Mouse (Mus musculus) c-Kit-negative CD71-positive TER-119-positive erythroid progenitor cells, embryonic 14.5 days (primary cell): ENCODE measurements around the gene Mrpl51.
"Not testable (repeated sequence)": the region's sequence is repeated elsewhere in the genome, so short reads cannot be mapped to it uniquely, and the experiment has no call there.

Experiments used
- DNase-seq: peaks from one replicate; pipeline ENCODE4 v3.0.0-alpha.2; 2013; ENCODE audit warnings: low read depth, low spot score

Mrpl51 gene

DNA sequence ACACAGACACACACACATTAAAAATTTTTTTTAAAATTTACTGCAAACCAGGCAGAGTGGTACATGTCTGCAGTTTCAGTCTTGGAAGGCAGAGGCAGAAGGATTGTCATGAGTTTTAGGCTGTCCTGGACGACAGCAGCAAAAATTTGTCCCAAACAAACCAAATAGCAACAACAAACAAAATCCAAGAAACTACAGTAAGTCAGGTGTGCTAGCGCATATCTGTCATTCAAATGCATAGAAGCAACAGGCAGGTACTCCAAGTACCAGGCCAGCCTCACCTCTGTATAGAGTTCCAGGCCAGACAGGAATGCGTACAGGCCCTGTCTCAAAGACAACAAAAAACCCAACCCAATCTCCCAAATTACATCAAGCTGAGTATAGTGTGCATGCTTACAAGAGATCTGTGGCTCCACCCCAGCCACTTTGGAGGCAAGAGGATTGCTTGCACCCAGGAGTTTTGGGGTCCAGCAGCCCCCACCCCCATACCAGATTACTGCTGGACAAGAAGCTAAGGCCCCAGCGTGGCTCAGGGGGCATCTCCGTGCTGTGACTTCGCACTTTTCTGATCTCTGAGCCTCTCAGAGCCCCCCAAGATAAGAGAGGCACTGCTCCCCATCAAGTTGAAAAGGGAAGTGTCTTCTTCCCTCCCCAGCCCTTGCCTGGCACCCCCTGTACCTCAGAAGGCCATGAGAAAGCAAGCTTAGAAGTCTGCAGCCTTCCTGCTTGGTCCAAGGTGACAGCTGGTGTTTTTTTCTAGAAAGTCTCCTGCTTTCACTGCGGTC is 31.6 kb upstream of the Mrpl51 start:
- DNase-seq, result no peak

DNA sequence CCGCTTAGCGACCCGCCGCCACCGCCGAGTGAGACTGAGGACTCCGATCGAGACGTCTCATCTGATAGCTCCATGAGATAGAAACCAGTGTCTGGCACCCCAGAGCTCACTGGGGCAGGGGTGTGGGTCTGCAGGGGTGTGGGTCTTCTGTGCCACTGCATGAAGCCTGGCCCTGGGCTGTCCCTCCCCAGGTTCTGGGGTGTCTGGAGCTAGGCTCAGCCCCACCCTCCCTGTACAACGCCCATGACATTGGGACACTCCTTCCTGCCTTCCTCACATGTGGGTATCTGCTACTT is 31.1 kb upstream of the Mrpl51 start:
- DNase-seq, result no peak

DNA sequence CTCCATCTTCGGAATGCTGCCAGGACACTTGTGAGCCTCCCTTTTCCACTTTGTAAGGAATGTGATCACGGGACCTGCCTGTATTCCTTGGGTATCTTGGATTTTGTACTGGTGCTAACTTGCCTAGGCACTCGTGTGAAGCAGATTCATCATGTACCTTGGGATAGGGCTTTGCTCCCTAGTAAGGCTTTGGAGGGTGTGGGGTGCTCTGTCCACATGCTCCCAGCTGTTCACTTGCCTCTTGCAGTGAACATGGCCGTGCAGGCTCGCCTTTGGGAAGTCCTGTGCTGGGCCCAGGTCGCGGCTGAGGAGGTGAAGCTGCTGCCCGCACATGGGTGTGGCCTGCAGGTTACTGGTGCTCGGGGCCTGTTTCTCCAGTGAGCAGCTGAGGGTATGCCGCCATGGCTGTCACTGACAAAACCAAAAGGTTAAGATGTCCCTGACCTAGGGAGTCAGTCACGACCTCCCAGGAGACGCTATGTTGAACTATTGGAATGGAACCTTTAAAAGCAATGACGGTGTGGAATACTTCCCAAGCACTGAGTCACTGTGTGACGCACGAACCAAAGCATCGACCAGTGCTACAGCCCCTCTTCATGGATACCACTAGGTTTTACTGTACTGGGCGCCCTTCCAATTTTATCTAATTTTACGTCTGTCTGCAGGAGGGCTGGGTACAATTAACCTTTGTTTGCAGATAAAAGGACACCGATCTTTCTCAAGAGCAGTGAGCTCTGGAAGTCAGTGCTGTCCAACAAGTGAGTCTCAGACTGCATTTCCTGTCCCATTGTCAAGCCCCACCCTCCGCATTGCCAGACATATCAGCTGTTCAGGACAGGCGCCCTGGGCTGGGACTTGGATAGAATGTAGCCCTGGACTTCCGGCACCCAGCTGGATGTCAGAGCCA is 30.5 kb upstream of the Mrpl51 start:
- no peak for DNase-seq

DNA sequence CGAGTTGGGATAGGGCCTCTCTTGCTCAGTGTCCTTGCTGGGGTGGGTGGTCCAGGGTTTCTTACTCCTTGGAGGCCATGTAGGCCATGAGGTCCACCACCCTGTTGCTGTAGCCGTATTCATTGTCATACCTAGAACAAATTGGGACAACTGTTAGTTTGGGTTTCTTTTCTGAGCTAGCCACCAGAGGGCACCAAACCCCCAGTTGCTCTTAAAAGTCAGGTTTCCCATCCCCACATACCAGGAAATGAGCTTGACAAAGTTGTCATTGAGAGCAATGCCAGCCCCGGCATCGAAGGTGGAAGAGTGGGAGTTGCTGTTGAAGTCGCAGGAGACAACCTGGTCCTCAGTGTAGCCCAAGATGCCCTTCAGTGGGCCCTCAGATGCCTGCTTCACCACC is 29.6 kb upstream of the Mrpl51 start:
- DNase-seq, result not testable (repeated sequence)

DNA sequence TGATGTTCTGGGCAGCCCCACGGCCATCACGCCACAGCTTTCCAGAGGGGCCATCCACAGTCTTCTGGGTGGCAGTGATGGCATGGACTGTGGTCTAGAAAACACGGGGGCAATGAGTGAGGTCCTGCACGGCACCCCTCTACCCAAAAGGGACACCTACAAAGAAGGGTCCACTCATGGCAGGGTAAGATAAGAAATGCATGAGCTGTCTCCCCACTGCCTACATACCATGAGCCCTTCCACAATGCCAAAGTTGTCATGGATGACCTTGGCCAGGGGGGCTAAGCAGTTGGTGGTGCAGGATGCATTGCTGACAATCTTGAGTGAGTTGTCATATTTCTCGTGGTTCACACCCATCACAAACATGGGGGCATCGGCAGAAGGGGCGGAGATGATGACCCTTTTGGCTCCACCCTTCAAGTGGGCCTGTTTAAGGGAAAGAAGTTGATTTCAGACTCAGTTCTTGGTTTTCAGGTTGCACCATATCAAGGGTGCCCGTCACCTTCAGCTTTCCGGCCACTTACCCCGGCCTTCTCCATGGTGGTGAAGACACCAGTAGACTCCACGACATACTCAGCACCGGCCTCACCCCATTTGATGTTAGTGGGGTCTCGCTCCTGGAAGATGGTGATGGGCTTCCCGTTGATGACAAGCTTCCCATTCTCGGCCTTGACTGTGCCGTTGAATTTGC is 28.8 kb upstream of the Mrpl51 start:
- not testable (repeated sequence) for DNase-seq

DNA sequence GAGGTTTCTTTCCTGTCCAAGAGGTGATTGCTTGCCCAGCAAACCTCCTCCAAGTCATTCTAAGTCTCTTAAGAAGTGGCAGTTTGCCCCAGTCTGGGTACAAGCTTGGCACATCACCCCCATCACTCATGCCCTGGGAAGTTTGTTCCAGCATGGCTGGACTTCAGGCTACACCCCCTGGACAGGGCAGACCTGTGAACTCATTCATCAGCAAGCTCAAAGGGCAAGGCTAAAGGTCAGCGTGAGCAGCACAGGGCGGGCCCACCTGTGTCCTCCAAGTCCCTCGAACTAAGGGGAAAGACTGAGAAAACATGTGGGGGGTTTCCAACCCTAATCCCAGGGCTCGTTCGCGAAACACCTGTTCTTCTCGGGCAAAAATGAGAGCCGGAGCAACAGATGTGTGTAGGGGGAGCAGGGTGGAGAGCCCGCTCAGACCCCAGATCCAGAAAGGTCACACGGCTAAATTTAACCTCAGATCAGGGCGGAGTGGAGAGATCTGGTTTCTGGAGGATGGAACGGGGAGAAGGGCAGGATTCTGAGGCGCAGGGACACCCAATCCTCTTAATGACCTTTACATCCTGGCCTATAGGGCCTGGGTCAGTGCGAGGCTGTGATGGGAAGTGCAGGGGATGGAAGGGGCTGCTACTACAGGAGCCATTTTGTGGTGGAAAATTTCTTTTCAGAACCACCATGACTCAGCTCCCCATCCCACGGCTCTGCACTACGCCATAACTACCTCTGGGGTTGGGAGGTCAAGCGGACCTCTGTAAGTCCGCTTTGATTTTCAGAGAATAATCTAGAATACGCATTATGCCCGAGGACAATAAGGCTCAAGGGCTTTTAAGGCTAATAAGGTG is 27.6 kb upstream of the Mrpl51 start:
- DNase-seq, result no peak

DNA sequence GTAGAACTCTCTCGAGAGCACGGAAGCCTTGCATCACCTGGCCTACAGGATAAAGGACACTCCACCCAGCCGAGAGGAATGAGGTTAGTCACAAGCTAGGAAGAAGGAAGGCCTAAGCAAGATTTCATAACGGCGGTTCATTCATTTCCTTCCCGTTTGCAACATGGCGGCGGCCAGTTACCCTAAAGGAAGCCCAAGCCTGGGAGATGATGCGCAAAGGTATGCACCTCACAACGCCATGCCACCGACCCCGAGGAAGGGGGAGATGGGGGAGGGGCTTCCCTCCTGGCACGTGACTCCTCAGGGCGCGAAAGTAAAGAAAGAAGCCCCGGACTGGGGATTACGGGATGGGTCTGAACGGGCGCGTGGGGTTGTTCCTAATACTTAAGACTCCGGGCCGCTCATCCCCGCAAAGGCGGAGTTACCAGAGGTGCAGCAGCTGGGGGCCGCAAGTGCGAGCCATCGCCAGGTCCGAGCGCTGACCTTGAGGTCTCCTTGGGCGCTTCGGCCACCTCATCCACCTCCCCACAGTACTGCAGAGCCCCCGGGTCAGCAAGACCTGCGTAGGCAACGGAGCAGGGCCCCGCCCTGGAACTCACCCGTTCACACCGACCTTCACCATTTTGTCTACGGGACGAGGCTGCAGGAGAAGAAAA is 26.8 kb upstream of the Mrpl51 start:
- DNase-seq, result no peak

DNA sequence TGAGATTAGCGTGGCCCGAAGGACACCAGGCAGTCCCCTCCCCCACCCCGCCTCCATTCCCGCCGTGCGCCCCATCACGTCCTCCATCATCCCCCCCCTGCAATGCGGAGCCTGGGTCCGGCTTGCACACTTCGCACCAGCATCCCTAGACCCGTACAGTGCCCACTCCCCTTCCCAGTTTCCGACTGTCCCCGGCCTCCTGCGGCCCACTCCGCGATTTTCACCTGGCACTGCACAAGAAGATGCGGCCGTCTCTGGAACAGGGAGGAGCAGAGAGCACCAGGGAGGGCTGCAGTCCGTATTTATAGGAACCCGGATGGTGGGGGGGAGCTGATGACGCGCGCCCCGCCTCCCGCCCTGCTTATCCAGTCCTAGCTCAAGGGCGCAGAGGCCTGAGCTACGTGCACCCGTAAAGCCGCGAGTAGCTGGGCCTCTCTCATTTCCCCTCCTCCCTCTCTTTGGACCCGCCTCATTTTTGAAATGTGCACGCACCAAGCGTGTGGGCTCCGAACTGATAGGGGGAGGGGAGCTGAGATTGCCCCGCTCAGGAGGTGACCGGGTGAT is 26.2 kb upstream of the Mrpl51 start:
- peak; percentile 62 for DNase-seq

DNA sequence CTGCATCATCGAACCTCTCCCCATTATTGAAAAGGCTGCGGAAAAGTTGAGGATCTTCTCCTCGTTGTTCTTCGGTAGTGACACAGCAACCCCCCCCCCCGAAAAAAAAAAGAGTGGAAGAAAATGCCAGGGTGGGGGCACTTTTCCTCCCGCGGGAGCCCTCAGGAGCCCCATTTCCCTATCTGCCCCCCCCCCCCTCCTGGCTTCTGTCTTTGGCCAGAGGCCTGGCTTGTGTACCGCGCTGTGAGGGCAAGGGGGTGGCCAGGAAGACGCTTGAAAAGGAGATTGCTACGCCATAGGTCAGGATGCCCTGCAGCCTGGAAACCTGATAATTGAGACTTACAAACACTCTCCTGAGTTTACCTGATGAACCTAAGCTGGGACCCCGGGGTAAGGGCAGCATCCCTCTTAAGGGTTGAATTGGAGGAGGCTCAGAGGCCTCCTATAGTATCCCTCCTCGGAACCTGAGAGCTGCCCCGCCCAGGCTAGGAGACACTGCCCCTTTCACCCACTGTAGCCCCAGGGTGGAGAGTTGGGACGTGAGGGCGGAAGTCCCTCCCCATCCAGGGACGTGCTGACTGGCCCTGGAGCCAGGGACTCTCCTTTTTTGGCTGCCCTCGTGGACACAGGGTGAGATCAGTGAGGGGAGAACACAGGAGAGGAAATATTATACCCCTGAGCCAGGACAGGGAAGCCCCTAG is 25.4 kb upstream of the Mrpl51 start, which contains the start of gene Gapdh:
Gene Gapdh (minus strand): TSS at position 417 of the 701 bp plus-strand sequence.
- DNase-seq, result no peak

DNA sequence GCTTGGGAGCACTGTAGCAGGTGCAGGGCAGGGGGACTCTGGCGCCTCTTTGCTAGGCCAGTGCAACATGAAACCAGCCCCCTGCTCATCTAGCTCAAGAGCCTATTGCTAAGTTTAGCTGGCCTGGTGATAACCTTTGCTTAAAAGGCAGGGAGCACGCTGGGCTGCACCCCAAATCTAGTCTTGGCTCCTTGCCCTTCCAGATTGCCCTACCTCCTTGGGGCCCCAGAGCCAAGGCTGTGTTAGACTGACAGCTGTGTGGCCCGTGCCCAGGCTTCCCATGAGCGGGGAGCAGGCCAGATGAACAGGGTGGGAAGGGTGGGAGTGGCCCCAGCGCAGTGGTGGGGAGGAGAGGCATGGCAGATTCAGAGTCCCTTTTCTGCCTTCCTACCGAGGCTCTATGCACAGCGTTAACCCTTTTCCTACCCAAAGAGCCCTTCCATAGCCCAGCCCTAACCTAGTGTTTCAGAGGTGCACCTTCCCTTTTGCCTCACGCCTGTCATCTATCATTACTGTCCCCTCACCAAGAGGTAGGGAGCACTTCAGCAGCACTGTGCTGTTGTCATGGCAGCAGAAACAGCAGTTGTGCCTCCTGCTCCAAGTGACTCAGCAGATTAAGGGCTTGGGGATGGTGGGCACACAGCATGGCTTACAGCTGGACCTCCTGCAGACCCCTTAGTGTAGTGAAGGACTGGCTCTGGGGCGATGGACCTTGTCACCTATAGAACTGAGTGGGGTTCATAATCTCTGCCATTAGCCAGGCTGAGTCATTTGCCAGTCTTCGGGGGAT is 24.5 kb upstream of the Mrpl51 start:
- no peak for DNase-seq

DNA sequence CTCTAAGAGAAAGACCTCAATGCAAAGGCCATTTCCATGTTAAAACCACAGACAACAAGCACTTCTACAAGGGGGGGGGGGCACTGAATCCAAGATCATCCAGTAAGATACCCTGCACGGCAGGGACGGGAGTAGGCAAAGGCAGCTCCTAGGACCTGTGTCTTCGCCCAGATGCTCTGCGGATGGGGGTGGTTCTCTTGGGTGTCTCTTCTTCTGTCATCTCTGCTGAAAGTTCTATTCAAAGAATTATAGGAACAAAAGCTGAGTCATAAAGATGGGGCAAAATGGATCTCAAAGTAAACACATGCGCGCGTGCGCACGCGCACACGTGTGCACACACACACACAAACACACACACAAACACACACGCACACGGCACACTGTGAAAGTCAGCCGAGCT is 23.5 kb upstream of the Mrpl51 start:
- no peak for DNase-seq

DNA sequence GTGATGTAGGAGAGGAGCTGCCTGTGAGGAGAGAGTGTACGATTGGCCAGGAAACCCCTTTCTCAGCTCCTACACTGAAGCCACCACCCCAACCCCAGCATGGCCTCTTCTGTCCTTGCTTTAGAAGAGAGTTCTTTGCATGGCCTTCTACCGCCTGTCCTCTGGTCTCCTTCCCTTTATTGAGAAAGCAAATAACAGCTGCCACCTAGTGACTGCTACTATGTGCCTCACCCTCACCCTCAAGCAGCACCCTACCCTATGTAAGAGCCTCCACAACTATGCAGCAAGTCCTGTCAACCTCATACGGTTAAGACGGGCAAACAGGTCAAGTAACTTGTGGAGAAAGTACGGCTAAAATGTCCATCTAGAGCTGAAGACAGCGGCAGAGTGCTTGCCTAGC is 21.4 kb upstream of the Mrpl51 start:
- DNase-seq, result no peak

DNA sequence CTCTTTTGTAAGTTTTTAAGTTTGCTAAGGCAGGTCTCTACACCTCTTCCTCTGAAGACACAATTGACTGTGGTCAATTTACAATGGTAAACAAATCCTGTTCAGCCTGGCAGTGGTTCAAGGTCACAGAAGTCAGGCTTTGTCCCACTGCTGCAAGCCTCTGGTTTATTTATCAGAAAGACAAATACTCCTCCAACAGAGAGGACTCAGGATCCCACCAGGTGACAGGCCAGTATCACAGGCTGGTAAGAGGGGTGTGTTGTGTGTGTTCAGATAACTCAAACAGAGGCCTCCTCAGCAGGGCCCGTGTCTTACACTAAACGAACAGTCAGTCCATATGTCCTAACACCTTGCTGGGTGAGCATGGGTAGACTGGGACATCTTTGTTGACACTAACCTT is 19.1 kb upstream of the Mrpl51 start:
- no peak for DNase-seq

DNA sequence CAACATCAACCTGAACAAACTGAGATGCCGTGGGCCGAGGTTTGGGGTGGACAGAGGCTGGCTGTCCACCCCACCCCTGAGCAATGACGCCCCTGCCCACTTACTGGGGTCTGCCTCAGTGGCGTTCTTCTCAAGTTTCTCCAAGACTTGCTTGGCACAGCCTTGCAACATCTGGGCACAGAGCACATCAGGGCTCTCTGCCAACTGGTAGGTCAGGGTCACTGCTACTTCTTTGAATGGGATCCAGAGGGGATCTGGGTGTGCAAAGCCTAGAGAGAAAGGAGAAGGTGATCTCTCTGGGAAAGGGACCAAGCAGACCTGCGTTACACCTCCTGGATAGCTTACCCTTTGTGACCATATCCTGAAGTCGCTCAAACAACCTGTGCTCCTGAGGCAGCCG is 18.3 kb upstream of the Mrpl51 start:
- DNase-seq, result no peak

DNA sequence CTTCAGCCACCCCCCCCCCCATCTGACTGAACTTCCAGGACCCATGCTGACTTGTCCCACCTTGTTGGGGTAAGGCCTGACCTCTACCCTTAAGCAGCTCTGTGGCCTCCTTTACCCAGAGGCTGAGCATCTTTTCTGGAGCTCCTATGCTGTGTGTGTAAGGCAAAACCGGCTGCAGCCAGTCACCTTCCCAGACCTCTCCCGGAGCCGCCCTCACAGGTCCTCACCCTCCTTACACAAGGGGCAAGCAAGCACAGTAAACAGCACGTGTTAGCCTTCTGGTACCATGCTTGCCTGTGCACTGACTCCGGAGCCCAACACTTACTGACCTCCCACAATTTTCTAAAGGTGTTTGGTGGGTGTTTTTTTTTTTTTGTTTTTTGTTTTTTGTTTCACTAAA is 16.1 kb upstream of the Mrpl51 start:
- DNase-seq, result no peak

DNA sequence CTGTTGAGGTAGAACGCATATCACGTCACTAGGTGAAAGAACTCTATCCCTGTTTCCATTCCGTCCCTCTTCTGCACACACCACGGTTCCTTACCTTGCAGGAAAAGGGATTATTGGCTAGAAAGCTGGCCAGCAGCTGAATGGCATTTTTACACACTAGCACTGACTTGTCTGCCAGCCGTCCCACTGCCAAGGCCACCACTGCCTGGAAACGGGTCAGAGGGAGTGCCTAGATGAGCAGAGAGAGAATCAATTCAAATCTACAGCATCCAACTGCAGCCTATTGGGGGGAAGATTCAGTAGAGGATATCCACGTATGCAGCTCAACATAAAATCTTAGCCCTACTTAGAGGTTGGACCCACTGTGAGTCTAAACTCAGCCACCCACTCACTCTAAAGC is 12.0 kb upstream of the Mrpl51 start:
- no peak for DNase-seq

DNA sequence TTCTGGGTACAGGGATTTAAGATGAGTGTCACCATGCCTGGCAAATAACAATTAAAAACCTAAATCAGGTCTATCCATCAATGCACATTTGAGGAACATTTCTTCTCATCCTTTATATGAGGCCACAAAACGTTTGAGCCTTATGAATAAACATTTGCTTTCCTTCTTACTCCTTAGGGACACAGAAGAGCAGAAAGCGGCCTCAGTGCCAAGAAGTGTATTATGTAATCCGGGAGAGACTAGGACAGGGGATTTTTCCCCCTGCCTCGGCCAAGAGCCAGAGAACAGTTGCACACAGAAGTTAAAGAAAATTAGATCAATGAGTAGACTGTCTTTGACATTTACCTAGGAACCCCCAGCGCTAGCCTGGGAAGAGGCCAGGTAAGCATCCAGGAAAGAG is 9.5 kb upstream of the Mrpl51 start:
- DNase-seq, result no peak

DNA sequence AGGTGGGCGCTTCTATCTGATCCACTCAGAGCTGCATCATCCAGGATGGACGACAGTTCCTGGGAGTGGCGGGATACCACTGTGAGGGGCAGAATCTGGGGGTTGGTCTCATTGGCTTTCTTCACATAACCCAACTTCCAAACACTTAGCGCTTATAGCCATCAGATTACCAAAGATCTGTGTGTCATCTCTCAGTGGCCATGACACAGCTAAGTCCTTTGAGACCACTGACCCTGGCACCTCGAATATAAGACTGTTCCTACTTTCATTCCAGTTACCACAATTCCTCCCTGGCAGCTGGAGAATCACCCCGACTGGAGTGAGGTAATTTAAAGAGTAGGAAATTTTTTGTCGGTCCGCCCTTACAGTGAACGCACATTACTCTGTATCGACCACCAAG is 5.4 kb upstream of the Mrpl51 start:
- no peak for DNase-seq

DNA sequence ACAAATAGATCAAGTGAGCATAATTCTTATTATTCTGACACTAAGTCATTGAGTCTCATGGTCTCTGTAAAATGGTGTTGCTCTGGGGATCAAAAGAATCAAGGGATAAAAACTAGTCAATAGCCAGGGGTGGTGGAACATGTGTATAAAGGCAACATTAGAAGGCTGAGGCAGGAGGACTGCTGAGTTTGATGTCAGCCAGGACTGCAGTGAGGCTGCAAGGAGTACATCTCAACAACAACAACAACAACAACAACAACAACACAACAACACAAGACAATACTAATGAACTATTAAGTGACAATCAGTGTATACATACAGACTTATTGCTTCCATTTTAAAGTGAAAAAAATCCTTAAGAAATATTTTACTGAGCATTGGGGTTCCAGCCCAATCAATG is 785 bp upstream of the Mrpl51 start:
- DNase-seq, result no peak
